Mouse (Mus musculus): ENCODE results near the gene Fam174b.

DNA sequence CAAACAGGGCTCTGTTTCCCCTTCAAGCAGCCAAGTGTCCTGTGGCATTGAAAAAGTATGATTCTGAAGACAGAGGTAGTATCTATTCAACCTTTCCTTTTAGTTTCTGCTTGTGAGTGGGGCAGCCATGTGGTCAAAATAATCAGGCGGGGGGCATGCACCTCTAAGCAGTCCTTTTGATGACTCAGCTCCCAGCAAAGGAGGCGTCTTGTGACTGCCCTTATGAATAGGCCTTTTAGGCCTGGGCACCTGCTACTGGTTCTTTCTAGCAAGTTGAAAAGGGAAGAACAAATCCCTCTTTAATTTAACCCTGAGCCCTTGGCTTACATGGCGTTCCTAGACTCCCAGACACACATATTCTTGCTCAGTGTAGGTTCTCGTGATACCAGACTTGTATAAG lies 6.7 kb downstream of the Fam174b start:
- no peak for TF ChIP-seq MXI1 (IDR thresholded peaks at IDR 0.05; ENCODE audit: low read depth, low read length)
- TF ChIP-seq GABPA (IDR thresholded peaks at IDR 0.05; ENCODE audit: low read depth, low read length): no peak
- TF ChIP-seq MAZ (IDR thresholded peaks at IDR 0.05; ENCODE audit: low read depth, low read length): no peak
- no peak for TF ChIP-seq EP300 (IDR thresholded peaks at IDR 0.05; ENCODE audit: low read depth in 1 of 2, low read length in 2 of 2)
- no peak for TF ChIP-seq SMC3 (IDR thresholded peaks at IDR 0.05; ENCODE audit: low read depth, low read length)
- TF ChIP-seq CTCF (IDR thresholded peaks at IDR 0.05 in 2 of 3, conservative IDR thresholded peaks at IDR 0.05 in 1 of 3; ENCODE audit: control insufficient read depth in 1 of 3, insufficient read depth in 1 of 3, low read depth in 2 of 3, low read length in 3 of 3, poor library complexity in 1 of 3, severe bottlenecking in 1 of 3): no peak
- no peak for TF ChIP-seq ZMIZ1 (IDR thresholded peaks at IDR 0.05; ENCODE audit: low read depth, low read length)
- TF ChIP-seq POLR2AphosphoS2 (IDR thresholded peaks at IDR 0.05; ENCODE audit: low read length): no peak
- TF ChIP-seq UBTF (IDR thresholded peaks at IDR 0.05; ENCODE audit: borderline replicate concordance, insufficient read depth, low read depth, low read length): no peak
